In genomic region chr19:44696773-44697172, GRCm38 (mm10) we compare ENCODE assay signal across 27 mouse cellular contexts. TPM values are rescaled to one million over a fixed set of nuclear protein-coding genes. Genes with fewer than 3 reads are reported as not detected.
DNase-seq lines count a peak whose midpoint lies in the region; ATAC-seq and TF ChIP-seq lines count a peak whose summit lies in the region.
"Had no signal": no experiment of that assay in that cellular context is flagged by ENCODE, and none has a peak within 500 bp of the region (broad histone marks: within the 10 kb centered on the region; RNA-seq: fewer than 3 reads in every experiment).

No protein-coding gene starts in this region.

- H3K4me1 ChIP-seq in forebrain, embryonic 13.5 days, result peaks cover 30% of the 10 kb centered on the region
- peaks cover 40% of the 10 kb centered on the region for H3K4me1 ChIP-seq in forebrain, embryonic 10.5 days
- H3K4me1 ChIP-seq in midbrain, embryonic 12.5 days, result peaks cover 41% of the 10 kb centered on the region
- H3K4me1 ChIP-seq in midbrain, embryonic 15.5 days, result peaks cover 33% of the 10 kb centered on the region
- peaks cover 12% of the 10 kb centered on the region for H3K4me1 ChIP-seq in hindbrain, embryonic 16.5 days (ENCODE audit: control insufficient read depth, insufficient read depth, low read depth, low read length)

- ATAC-seq in forebrain, embryonic 13.5 days, result no peak
- no peak for ATAC-seq in midbrain, embryonic 12.5 days (ENCODE audit: low FRiP score, low read depth)
- ATAC-seq in midbrain, embryonic 15.5 days (replicated peaks), result no peak
- ATAC-seq in hindbrain, embryonic 16.5 days, result no peak
- no peak for ATAC-seq in frontal cortex, adult (ENCODE audit: low TSS enrichment)
- ATAC-seq: liver, postnatal 0 days; lung, postnatal 0 days had no signal

- peaks cover 91% of the 10 kb centered on the region for H3K27me3 ChIP-seq in forebrain, embryonic 13.5 days
- H3K27me3 ChIP-seq in forebrain, embryonic 10.5 days (ENCODE audit: poor library complexity, severe bottlenecking), result peaks cover 100% of the 10 kb centered on the region
- H3K27me3 ChIP-seq in midbrain, embryonic 12.5 days, result peaks cover 94% of the 10 kb centered on the region
- H3K27me3 ChIP-seq in midbrain, embryonic 15.5 days (replicated peaks), result peaks cover 56% of the 10 kb centered on the region; the same call in 1 of the 2 replicates
- peaks cover 13% of the 10 kb centered on the region for H3K27me3 ChIP-seq in hindbrain, embryonic 16.5 days (replicated peaks; ENCODE audit: control insufficient read depth, insufficient read depth, low read length)

- H3K9ac ChIP-seq in forebrain, embryonic 13.5 days, result no peak overlapping the region
- H3K9ac ChIP-seq in midbrain, embryonic 12.5 days (replicated peaks), result 0 out of 2 replicates have a peak overlapping the region, but pooled peaks have one; percentile 17
- H3K9ac ChIP-seq in midbrain, embryonic 15.5 days, result no peak overlapping the region
- no peak overlapping the region for H3K9ac ChIP-seq in hindbrain, embryonic 16.5 days (ENCODE audit: low read depth, low read length)
- H3K9ac ChIP-seq: embryonic facial prominence, embryonic 15.5 days; heart, embryonic 15.5 days; liver, postnatal 0 days had no signal

- no peak for TF ChIP-seq CTCF in layer of hippocampus, adult 2 months (conservative IDR thresholded peaks at IDR 0.05)

- H3K4me2 ChIP-seq in forebrain, embryonic 13.5 days, result no peak overlapping the region
- peak overlapping the region; percentile 23; the same call in 1 of the 2 replicates for H3K4me2 ChIP-seq in midbrain, embryonic 12.5 days (replicated peaks)
- no peak overlapping the region for H3K4me2 ChIP-seq in midbrain, embryonic 15.5 days
- H3K4me2 ChIP-seq in hindbrain, embryonic 16.5 days (ENCODE audit: low read length), result no peak overlapping the region
- H3K4me2 ChIP-seq: embryonic facial prominence, embryonic 15.5 days; heart, embryonic 15.5 days had no signal

- peak overlapping the region; percentile 49; the same call in 1 of the 2 replicates for H3K27ac ChIP-seq in forebrain, embryonic 13.5 days
- no peak overlapping the region for H3K27ac ChIP-seq in forebrain, embryonic 10.5 days
- peak overlapping the region; percentile 64; the same call in 1 of the 2 replicates for H3K27ac ChIP-seq in midbrain, embryonic 12.5 days (replicated peaks)
- no peak overlapping the region for H3K27ac ChIP-seq in midbrain, embryonic 15.5 days
- H3K27ac ChIP-seq in hindbrain, embryonic 16.5 days (ENCODE audit: low read depth, low read length), result 0 out of 2 replicates have a peak overlapping the region, but pooled peaks have one; percentile 49
- no peak overlapping the region for H3K27ac ChIP-seq in layer of hippocampus, adult 2 months
- H3K27ac ChIP-seq: embryonic facial prominence, embryonic 15.5 days; heart, embryonic 15.5 days; macrophage had no signal

- WGBS in forebrain, embryonic 13.5 days, result 36% methylated on average over 9 of the region's 9 CpGs
- WGBS in forebrain, embryonic 10.5 days, result 39% methylated on average over 9 of the region's 9 CpGs
- 30% methylated on average over 9 of the region's 9 CpGs for WGBS in midbrain, embryonic 12.5 days
- 30% methylated on average over 9 of the region's 9 CpGs for WGBS in midbrain, embryonic 15.5 days
- 29% methylated on average over 9 of the region's 9 CpGs for WGBS in hindbrain, embryonic 16.5 days

- no peak overlapping the region for H3K4me3 ChIP-seq in forebrain, embryonic 13.5 days
- no peak overlapping the region for H3K4me3 ChIP-seq in forebrain, embryonic 10.5 days
- no peak overlapping the region for H3K4me3 ChIP-seq in midbrain, embryonic 12.5 days
- H3K4me3 ChIP-seq in midbrain, embryonic 15.5 days, result no peak overlapping the region
- H3K4me3 ChIP-seq in hindbrain, embryonic 16.5 days (ENCODE audit: low read length), result no peak overlapping the region
- no peak overlapping the region for H3K4me3 ChIP-seq in layer of hippocampus, adult 2 months
- H3K4me3 ChIP-seq: embryonic facial prominence, embryonic 15.5 days; heart, embryonic 15.5 days had no signal

- H3K9me3 ChIP-seq in forebrain, embryonic 13.5 days (replicated peaks), result no peaks in the 10 kb centered on the region
- H3K9me3 ChIP-seq in forebrain, embryonic 10.5 days, result no peaks in the 10 kb centered on the region
- no peaks in the 10 kb centered on the region for H3K9me3 ChIP-seq in midbrain, embryonic 12.5 days
- H3K9me3 ChIP-seq in midbrain, embryonic 15.5 days, result no peaks in the 10 kb centered on the region
- H3K9me3 ChIP-seq in hindbrain, embryonic 16.5 days (ENCODE audit: control insufficient read depth, low read length), result no peaks in the 10 kb centered on the region
- H3K9me3 ChIP-seq: embryonic facial prominence, embryonic 15.5 days; heart, embryonic 15.5 days had no signal

- no peaks in the 10 kb centered on the region for H3K36me3 ChIP-seq in forebrain, embryonic 13.5 days (ENCODE audit: poor library complexity, severe bottlenecking)
- no peaks in the 10 kb centered on the region for H3K36me3 ChIP-seq in forebrain, embryonic 10.5 days (replicated peaks)
- no peaks in the 10 kb centered on the region for H3K36me3 ChIP-seq in midbrain, embryonic 12.5 days
- H3K36me3 ChIP-seq in midbrain, embryonic 15.5 days (replicated peaks), result no peaks in the 10 kb centered on the region
- no peaks in the 10 kb centered on the region for H3K36me3 ChIP-seq in hindbrain, embryonic 16.5 days (ENCODE audit: control insufficient read depth, insufficient read depth, low read length)
- H3K36me3 ChIP-seq: embryonic facial prominence, embryonic 15.5 days; heart, embryonic 15.5 days had no signal

- no peak for DNase-seq in forebrain, embryonic 10.5 days (ENCODE audit: extremely low spot score, low spot score)
- DNase-seq in ZHBTc4 (ENCODE audit: low read depth, low spot score), result peak; percentile 63
- DNase-seq in layer of hippocampus, adult 2 months (ENCODE audit: low spot score in 2 of 2), result no peak
- DNase-seq: adrenal gland, postnatal 36 days; cerebellum, adult 9-10 months; heart, postnatal 36 days; kidney, adult 8-10 months; kidney, postnatal 10 days; liver, postnatal 0 days; right cerebral cortex, postnatal 4 days; thymus, postnatal 25 days had no signal

RNA-seq across cellular contexts. Expression of gene Pax2, which starts 59.1 kb away (rescaled TPM):
- 0.05 TPM in 1 of 2 replicates, not detected in the other for polyA plus RNA-seq in forebrain, embryonic 13.5 days (2015; fragmentation: Nextera tagmentation; extraction: Ambion mirVana)
- polyA plus RNA-seq in forebrain, embryonic 10.5 days (2016; fragmentation: Nextera tagmentation; extraction: Ambion mirVana), result 0.56 and 0.81 TPM in 2 replicates
- polyA plus RNA-seq in midbrain, embryonic 12.5 days (2016; fragmentation: Nextera tagmentation; extraction: Ambion mirVana), result 0.32 and 0.33 TPM in 2 replicates
- 0.68 TPM in 2 replicates for polyA plus RNA-seq in midbrain, embryonic 15.5 days (2015; fragmentation: Nextera tagmentation; extraction: Ambion mirVana)
- 11.9 and 12.1 TPM in 2 replicates for polyA plus RNA-seq in hindbrain, embryonic 16.5 days (2015; fragmentation: Nextera tagmentation; extraction: Ambion mirVana)
- under 1 TPM; 0.25 to 0.31 TPM for total RNA-seq in layer of hippocampus, adult 2 months (2021)
- total RNA-seq: adrenal gland, postnatal 36 days; common myeloid progenitor, adult 5-6 weeks; gastrocnemius, adult 8-10 months; heart, postnatal 36 days; liver, adult 2 months; MEL; monocyte, adult 5-6 weeks had no signal
- polyA plus RNA-seq: heart, embryonic 15.5 days; intestine, embryonic 14.5 days; liver, adult 2 months; liver, postnatal 0 days; lung, postnatal 0 days; macrophage; stomach, embryonic 14.5 days had no signal

Comparison
In these comparisons a context has a peak if more than half of its experiments do, and no peak if none do; other contexts are left out.
1. H3K27ac ChIP-seq: peak in forebrain, embryonic 13.5 days (single experiment), midbrain, embryonic 12.5 days (single experiment) and hindbrain, embryonic 16.5 days (single experiment); none in forebrain, embryonic 10.5 days (single experiment), midbrain, embryonic 15.5 days (single experiment) and layer of hippocampus, adult 2 months (single experiment).